Mouse (Mus musculus): ENCODE measurements around the gene Gm5771.

- TF ChIP-seq EP300 (IDR thresholded peaks at IDR 0.05; ENCODE audit: insufficient read depth, low read depth, low read length): no peak
- no peak for TF ChIP-seq CTCF (IDR thresholded peaks at IDR 0.05)
- no peak for TF ChIP-seq POLR2A (IDR thresholded peaks at IDR 0.05; ENCODE audit: insufficient read depth, low read depth, low read length)
These were observed 38.2 kb upstream of the Gm5771 start, which contains the start of gene Try10 for GRCm38 (mm10) chr6:41353932-41354331.
